Mouse (Mus musculus) small intestine, adult 2 months (tissue): ENCODE results near the gene Myo1d.

Experiments
- CTCF ChIP-seq: fragments of 200-500 bp; IDR thresholded peaks from 2 replicates; pipeline ENCODE4 v1.5.1; 2012; ENCODE audit warnings: low read depth, mild to moderate bottlenecking, control low read depth, inconsistent platforms, low read length, moderate library complexity, mixed read lengths; ENCODE audit not compliant: insufficient replicate concordance, insufficient read length; ENCODE audit errors: extremely low read depth
- POLR2A ChIP-seq: fragments of 200-500 bp; IDR thresholded peaks from 2 replicates; pipeline ENCODE4 v1.6.1; 2012; ENCODE audit warnings: low read depth, mild to moderate bottlenecking, control low read depth, inconsistent platforms, low read length, moderate library complexity

DNA sequence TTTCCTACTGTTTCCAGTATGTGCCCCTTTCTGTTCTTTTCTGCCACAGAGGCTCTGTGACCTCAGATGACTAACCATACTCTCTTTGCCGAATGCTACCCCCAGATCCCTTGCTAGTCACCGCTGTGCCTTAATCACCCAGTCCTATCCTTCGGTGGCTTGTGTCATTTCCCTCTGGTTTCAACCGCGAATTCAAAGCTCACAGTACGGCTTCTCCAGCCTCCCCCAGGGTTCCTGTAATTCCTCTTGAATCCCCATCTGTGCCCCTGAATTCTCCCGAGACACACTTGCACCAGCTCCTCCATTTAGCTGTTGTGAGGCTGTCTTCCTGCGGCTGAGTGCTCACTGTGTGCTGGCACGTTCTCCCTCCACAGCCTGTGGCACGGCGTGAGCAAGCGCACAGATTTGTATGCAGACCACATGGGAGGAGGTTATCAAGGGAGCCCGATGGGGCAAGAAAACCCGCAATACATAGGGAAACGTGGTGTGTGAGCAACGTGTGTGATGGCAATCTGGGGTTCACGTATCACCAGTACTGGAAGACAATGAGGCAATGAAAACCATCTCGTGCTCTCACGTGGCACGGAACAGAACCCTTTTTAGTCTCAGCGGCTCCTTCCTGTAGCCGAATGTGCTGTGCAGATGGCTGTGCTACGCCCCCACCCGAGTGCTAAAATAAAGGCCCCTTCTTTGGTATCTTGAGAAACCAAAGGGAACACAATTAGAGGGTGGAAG lies 177.0 kb downstream of the Myo1d start:
- no peak for TF ChIP-seq CTCF
- TF ChIP-seq POLR2A = no peak
